Mouse (Mus musculus): ENCODE data around the gene Plek. TPM values are rescaled to one million over a fixed set of nuclear protein-coding genes. Genes with fewer than 3 reads are reported as not detected.
A peak's percentile ranks its signal among the peaks of the same experiment; 100 is the strongest.

Gene Plek
- polyA plus RNA-seq, 1 experiment from 2014 or later: 4.4 TPM

GRCm38 (mm10) chr11:16969650-16970049, 82.5 kb downstream of the Plek start:
- ATAC-seq (ENCODE audit: low read depth): no peak
- DNase-seq (ENCODE audit: low spot score): no peak

GRCm38 (mm10) chr11:16967806-16968205, 84.4 kb downstream of the Plek start:
- Histone ChIP-seq H3K4me2 (ENCODE audit: low read depth, low read length) (no peak overlapping the region), H3K36me3 (ENCODE audit: control insufficient read depth, insufficient read depth, low read length) (no peaks in the 10 kb centered on the region), H3K9ac (ENCODE audit: low read depth, low read length) (no peak overlapping the region), H3K9me3 (ENCODE audit: control insufficient read depth, low read length) (no peaks in the 10 kb centered on the region), H3K27me3 (replicated peaks; ENCODE audit: control insufficient read depth, insufficient read depth, low read length) (no peaks in the 10 kb centered on the region), H3K4me1 (ENCODE audit: control insufficient read depth, insufficient read depth, low read length) (no peaks in the 10 kb centered on the region), H3K27ac (replicated peaks; ENCODE audit: low read depth, low read length) (no peak overlapping the region), H3K4me3 (ENCODE audit: low read depth, low read length) (no peak overlapping the region)
- 31% methylated on average over 2 of the region's 2 CpGs for WGBS
- DNase-seq (ENCODE audit: low spot score) (peak; percentile 41), ATAC-seq (ENCODE audit: low read depth) (no peak)

More at GRCm38 (mm10) chr11:16969650-16970049, 82.5 kb downstream of the Plek start:
- H3K27ac ChIP-seq (replicated peaks; ENCODE audit: low read depth, low read length): no peak overlapping the region
- no peaks in the 10 kb centered on the region for H3K27me3 ChIP-seq (replicated peaks; ENCODE audit: control insufficient read depth, insufficient read depth, low read length)
- WGBS: 68% methylated on average over 2 of the region's 2 CpGs
- no peak overlapping the region for H3K4me2 ChIP-seq (ENCODE audit: low read depth, low read length)
- no peak overlapping the region for H3K9ac ChIP-seq (ENCODE audit: low read depth, low read length)
- H3K36me3 ChIP-seq (ENCODE audit: control insufficient read depth, insufficient read depth, low read length): no peaks in the 10 kb centered on the region
- H3K9me3 ChIP-seq (ENCODE audit: control insufficient read depth, low read length): no peaks in the 10 kb centered on the region
- no peak overlapping the region for H3K4me3 ChIP-seq (ENCODE audit: low read depth, low read length)
- no peaks in the 10 kb centered on the region for H3K4me1 ChIP-seq (ENCODE audit: control insufficient read depth, insufficient read depth, low read length)

- 91% methylated on average over 1 of the region's 1 CpGs for WGBS
- Histone ChIP-seq H3K4me1 (ENCODE audit: control insufficient read depth, insufficient read depth, low read length) (no peaks in the 10 kb centered on the region), H3K4me2 (ENCODE audit: low read depth, low read length) (no peak overlapping the region), H3K36me3 (ENCODE audit: control insufficient read depth, insufficient read depth, low read length) (no peaks in the 10 kb centered on the region), H3K9ac (ENCODE audit: low read depth, low read length) (no peak overlapping the region), H3K9me3 (ENCODE audit: control insufficient read depth, low read length) (no peaks in the 10 kb centered on the region), H3K27me3 (replicated peaks; ENCODE audit: control insufficient read depth, insufficient read depth, low read length) (no peaks in the 10 kb centered on the region), H3K4me3 (ENCODE audit: low read depth, low read length) (no peak overlapping the region), H3K27ac (replicated peaks; ENCODE audit: low read depth, low read length) (no peak overlapping the region)
- ATAC-seq (ENCODE audit: low read depth) (no peak), DNase-seq (ENCODE audit: low spot score) (no peak)
Measured at GRCm38 (mm10) chr11:16958520-16958919, 93.7 kb downstream of the Plek start.

GRCm38 (mm10) chr11:16957030-16957429, 95.2 kb downstream of the Plek start:
- H3K9me3 ChIP-seq (ENCODE audit: control insufficient read depth, low read length): no peaks in the 10 kb centered on the region
- H3K4me3 ChIP-seq (ENCODE audit: low read depth, low read length): no peak overlapping the region
- no peak for ATAC-seq (ENCODE audit: low read depth)
- 85% methylated on average over 6 of the region's 6 CpGs for WGBS
- no peak for DNase-seq (ENCODE audit: low spot score)
- no peaks in the 10 kb centered on the region for H3K27me3 ChIP-seq (replicated peaks; ENCODE audit: control insufficient read depth, insufficient read depth, low read length)
- no peak overlapping the region for H3K4me2 ChIP-seq (ENCODE audit: low read depth, low read length)
- no peak overlapping the region for H3K9ac ChIP-seq (ENCODE audit: low read depth, low read length)
- H3K4me1 ChIP-seq (ENCODE audit: control insufficient read depth, insufficient read depth, low read length): no peaks in the 10 kb centered on the region
- H3K36me3 ChIP-seq (ENCODE audit: control insufficient read depth, insufficient read depth, low read length): no peaks in the 10 kb centered on the region
- H3K27ac ChIP-seq (replicated peaks; ENCODE audit: low read depth, low read length): no peak overlapping the region

GRCm38 (mm10) chr11:16956115-16956862, 95.9 kb downstream of the Plek start:
- Histone ChIP-seq H3K9me3 (ENCODE audit: control insufficient read depth, low read length) (no peaks in the 10 kb centered on the region), H3K36me3 (ENCODE audit: control insufficient read depth, insufficient read depth, low read length) (no peaks in the 10 kb centered on the region), H3K4me3 (ENCODE audit: low read depth, low read length) (no peak overlapping the region), H3K27me3 (replicated peaks; ENCODE audit: control insufficient read depth, insufficient read depth, low read length) (no peaks in the 10 kb centered on the region), H3K4me2 (ENCODE audit: low read depth, low read length) (no peak overlapping the region), H3K27ac (replicated peaks; ENCODE audit: low read depth, low read length) (no peak overlapping the region), H3K4me1 (ENCODE audit: control insufficient read depth, insufficient read depth, low read length) (no peaks in the 10 kb centered on the region), H3K9ac (ENCODE audit: low read depth, low read length) (no peak overlapping the region)
- 89% methylated on average over 6 of the region's 6 CpGs for WGBS
- ATAC-seq (ENCODE audit: low read depth) (no peak), DNase-seq (ENCODE audit: low spot score) (no peak)

GRCm38 (mm10) chr11:16951761-16952010, 100.5 kb downstream of the Plek start:
- Histone ChIP-seq H3K9me3 (ENCODE audit: control insufficient read depth, low read length) (no peaks in the 10 kb centered on the region), H3K36me3 (ENCODE audit: control insufficient read depth, insufficient read depth, low read length) (no peaks in the 10 kb centered on the region), H3K4me1 (ENCODE audit: control insufficient read depth, insufficient read depth, low read length) (no peaks in the 10 kb centered on the region), H3K4me3 (ENCODE audit: low read depth, low read length) (peak overlapping the region; percentile 58), H3K4me2 (ENCODE audit: low read depth, low read length) (peak overlapping the region; percentile 78), H3K27me3 (replicated peaks; ENCODE audit: control insufficient read depth, insufficient read depth, low read length) (no peaks in the 10 kb centered on the region), H3K9ac (ENCODE audit: low read depth, low read length) (peak overlapping the region; percentile 71), H3K27ac (replicated peaks; ENCODE audit: low read depth, low read length) (0 out of 2 replicates have a peak overlapping the region, but pooled peaks have one; percentile 39)
- ATAC-seq (ENCODE audit: low read depth) (no peak), DNase-seq (ENCODE audit: low spot score) (no peak)
- WGBS: 6% methylated on average over 9 of the region's 9 CpGs

- 0% methylated on average over 35 of the region's 38 CpGs for WGBS
Measured at GRCm38 (mm10) chr11:16950976-16951760, 101.0 kb downstream of the Plek start, which contains the start of gene Fbxo48. Gene Fbxo48, plus strand, starts transcription at chr11:16951375.

GRCm38 (mm10) chr11:16950226-16950975, 101.8 kb downstream of the Plek start:
- no peaks in the 10 kb centered on the region for H3K36me3 ChIP-seq (ENCODE audit: control insufficient read depth, insufficient read depth, low read length)
- H3K4me3 ChIP-seq (ENCODE audit: low read depth, low read length): peak overlapping the region; percentile 58
- peak overlapping the region; percentile 71 for H3K9ac ChIP-seq (ENCODE audit: low read depth, low read length)
- 34% methylated on average over 13 of the region's 13 CpGs for WGBS
- no peak overlapping the region for H3K27ac ChIP-seq (replicated peaks; ENCODE audit: low read depth, low read length)
- H3K4me2 ChIP-seq (ENCODE audit: low read depth, low read length): peak overlapping the region; percentile 78
- DNase-seq (ENCODE audit: low spot score): no peak
- no peaks in the 10 kb centered on the region for H3K4me1 ChIP-seq (ENCODE audit: control insufficient read depth, insufficient read depth, low read length)
- ATAC-seq (ENCODE audit: low read depth): no peak; the same call in 1 of the 2 replicates
- no peaks in the 10 kb centered on the region for H3K27me3 ChIP-seq (replicated peaks; ENCODE audit: control insufficient read depth, insufficient read depth, low read length)
- H3K9me3 ChIP-seq (ENCODE audit: control insufficient read depth, low read length): no peaks in the 10 kb centered on the region

More at GRCm38 (mm10) chr11:16950976-16951760, 101.0 kb downstream of the Plek start, which contains the start of gene Fbxo48:
- Histone ChIP-seq H3K4me3 (ENCODE audit: low read depth, low read length) (peak within 1 kb of the TSS; percentile 58), H3K4me1 (ENCODE audit: control insufficient read depth, insufficient read depth, low read length) (no peaks in the 10 kb centered on the region), H3K27me3 (replicated peaks; ENCODE audit: control insufficient read depth, insufficient read depth, low read length) (no peaks in the 10 kb centered on the region), H3K9me3 (ENCODE audit: control insufficient read depth, low read length) (no peaks in the 10 kb centered on the region), H3K36me3 (ENCODE audit: control insufficient read depth, insufficient read depth, low read length) (no peaks in the 10 kb centered on the region), H3K27ac (replicated peaks; ENCODE audit: low read depth, low read length) (0 out of 2 replicates have a peak within 1 kb of the TSS, but pooled peaks have one; percentile 39), H3K9ac (ENCODE audit: low read depth, low read length) (peak within 1 kb of the TSS; percentile 71), H3K4me2 (ENCODE audit: low read depth, low read length) (peak within 1 kb of the TSS; percentile 78)
- ATAC-seq (ENCODE audit: low read depth) (peak; percentile 100), DNase-seq (ENCODE audit: low spot score) (peak; percentile 99)

Measured in embryonic facial prominence, embryonic 14.5 days (tissue).